Mouse (Mus musculus) neural tube, embryonic 12.5 days (tissue): Measurements from ENCODE around the gene Bnip1. TPM values are rescaled to one million over a fixed set of nuclear protein-coding genes. Genes with fewer than 3 reads are reported as not detected.

Experiments used
- ATAC-seq: fragments of 200-750 bp; cut with Nextera tagmentation; 2 replicates; pipeline ENCODE4 v1.8.0; 2017; ENCODE audit warnings: low read depth, mild to moderate bottlenecking, moderate TSS enrichment, moderate library complexity; ENCODE audit not compliant: low FRiP score
- H3K27ac ChIP-seq: fragments of 300-500 bp; sonication (generic); 2 replicates; pipeline ENCODE4 v1.5.1; 2016
- H3K27me3 ChIP-seq: fragments of 300-500 bp; sonication (generic); replicated peaks from 2 replicates; pipeline ENCODE4 v1.6.1; 2016; ENCODE audit warnings: mild to moderate bottlenecking
- H3K36me3 ChIP-seq: fragments of 300-500 bp; sonication (generic); 2 replicates; pipeline ENCODE4 v1.6.1; 2016; ENCODE audit warnings: mild to moderate bottlenecking
- H3K4me1 ChIP-seq: fragments of 300-500 bp; sonication (generic); 2 replicates; pipeline ENCODE4 v1.6.1; 2016
- H3K4me2 ChIP-seq: fragments of 300-500 bp; sonication (generic); replicated peaks from 2 replicates; pipeline ENCODE4 v1.6.1; 2016; ENCODE audit warnings: mild to moderate bottlenecking
- H3K4me3 ChIP-seq: fragments of 300-500 bp; sonication (generic); 2 replicates; pipeline ENCODE4 v1.5.1; 2016
- H3K9ac ChIP-seq: fragments of 300-500 bp; sonication (generic); 2 replicates; pipeline ENCODE4 v1.6.1; 2016; ENCODE audit warnings: mild to moderate bottlenecking
- H3K9me3 ChIP-seq: fragments of 300-500 bp; sonication (generic); 2 replicates; pipeline ENCODE4 v1.6.1; 2016; ENCODE audit warnings: mild to moderate bottlenecking
- WGBS: fragments of 180-500 bp; shearing (Covaris S2); methylation state at CpG from one replicate; pipeline ENCODE4 v1.1.7; 2016; 5-methylcytosine and 5-hydroxymethylcytosine counted together
- polyA plus RNA-seq: library from polyadenylated mRNA; unstranded; fragments of >200 nt; fragmentation: Nextera tagmentation; extraction: Ambion mirVana; gene quantifications from 2 replicates; pipeline ENCODE4 v1.2.1, GENCODE M21; 2016

Bnip1 gene
- polyA plus RNA-seq, 1 experiment from 2014 or later, result 48.5 TPM

- Histone ChIP-seq H3K9ac (no peak overlapping the region), H3K27ac (no peak overlapping the region), H3K9me3 (no peaks in the 10 kb centered on the region), H3K27me3 (no peaks in the 10 kb centered on the region), H3K4me2 (no peak overlapping the region), H3K36me3 (peaks cover 11% of the 10 kb centered on the region), H3K4me1 (no peaks in the 10 kb centered on the region), H3K4me3 (no peak overlapping the region)
- no peak for ATAC-seq
- WGBS, result 73% methylated on average over 6 of the region's 6 CpGs
Observed at GRCm38 (mm10) chr17:26797379-26798128, 16.7 kb downstream of the Bnip1 start.

DNA sequence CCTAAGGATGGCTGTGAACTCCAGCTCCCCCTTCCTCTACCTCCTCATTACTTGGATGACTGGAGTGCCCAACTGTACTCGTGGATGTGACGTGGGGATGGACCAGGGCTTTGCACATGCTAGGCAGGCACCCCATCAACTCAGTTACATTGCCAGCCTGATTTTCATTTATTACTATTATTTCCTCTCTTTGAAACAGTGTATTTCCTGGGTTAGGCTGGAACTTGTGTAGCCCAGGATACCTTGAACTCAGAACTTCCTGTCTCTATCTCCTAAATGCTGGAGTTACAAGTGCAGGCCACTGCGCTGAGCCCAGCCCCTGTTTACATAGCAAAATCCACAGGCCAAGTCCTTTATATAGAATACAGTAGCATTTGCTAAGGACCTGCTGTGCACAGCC, 22.0 kb downstream of the Bnip1 start:
- H3K27me3 ChIP-seq, result no peaks in the 10 kb centered on the region
- H3K27ac ChIP-seq, result no peak overlapping the region
- H3K9me3 ChIP-seq, result no peaks in the 10 kb centered on the region
- no peak overlapping the region for H3K4me2 ChIP-seq
- no peak for ATAC-seq
- H3K4me1 ChIP-seq, result no peaks in the 10 kb centered on the region
- no peak overlapping the region for H3K9ac ChIP-seq
- H3K4me3 ChIP-seq, result no peak overlapping the region
- WGBS, result 86% methylated on average over 3 of the region's 3 CpGs
- H3K36me3 ChIP-seq, result no peaks in the 10 kb centered on the region

GRCm38 (mm10) chr17:26812607-26813006, 31.7 kb downstream of the Bnip1 start:
- 73% methylated on average over 2 of the region's 2 CpGs for WGBS

DNA sequence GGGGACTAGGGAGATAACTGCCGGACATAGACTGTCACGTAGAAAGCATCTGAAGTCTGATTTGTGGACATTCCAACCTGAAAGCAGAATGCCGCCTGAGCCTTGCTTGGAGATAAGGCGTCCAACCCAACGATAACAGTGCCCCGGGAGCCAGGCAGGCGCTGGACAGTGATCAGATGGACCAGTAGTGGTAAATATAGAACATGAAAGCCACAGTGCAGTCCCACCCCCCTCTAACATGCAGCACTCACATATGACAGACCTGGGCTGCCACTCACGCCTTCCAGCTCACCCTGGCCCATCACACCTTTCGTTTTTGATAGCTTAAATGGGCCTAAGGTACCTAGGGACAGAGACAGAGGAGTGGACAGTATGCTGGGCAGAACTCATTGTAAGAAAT, 32.6 kb downstream of the Bnip1 start:
- no peaks in the 10 kb centered on the region for H3K27me3 ChIP-seq
- H3K9me3 ChIP-seq, result no peaks in the 10 kb centered on the region
- H3K4me2 ChIP-seq, result no peak overlapping the region
- no peak for ATAC-seq
- H3K27ac ChIP-seq, result no peak overlapping the region
- H3K9ac ChIP-seq, result no peak overlapping the region
- no peaks in the 10 kb centered on the region for H3K4me1 ChIP-seq
- WGBS, result 81% methylated on average over 9 of the region's 9 CpGs
- H3K4me3 ChIP-seq, result no peak overlapping the region
- H3K36me3 ChIP-seq, result no peaks in the 10 kb centered on the region

More at GRCm38 (mm10) chr17:26812607-26813006, 31.7 kb downstream of the Bnip1 start:
- no peaks in the 10 kb centered on the region for H3K27me3 ChIP-seq
- no peaks in the 10 kb centered on the region for H3K9me3 ChIP-seq
- no peak for ATAC-seq
- H3K27ac ChIP-seq, result no peak overlapping the region
- no peaks in the 10 kb centered on the region for H3K4me1 ChIP-seq
- H3K4me3 ChIP-seq, result no peak overlapping the region
- H3K4me2 ChIP-seq, result no peak overlapping the region
- no peaks in the 10 kb centered on the region for H3K36me3 ChIP-seq
- no peak overlapping the region for H3K9ac ChIP-seq

- H3K27ac ChIP-seq, result no peak overlapping the region
- WGBS, result 82% methylated on average over 6 of the region's 6 CpGs
- H3K9ac ChIP-seq, result no peak overlapping the region
- H3K27me3 ChIP-seq, result no peaks in the 10 kb centered on the region
- no peaks in the 10 kb centered on the region for H3K36me3 ChIP-seq
- ATAC-seq, result no peak
- H3K4me1 ChIP-seq, result no peaks in the 10 kb centered on the region
- no peak overlapping the region for H3K4me2 ChIP-seq
- no peak overlapping the region for H3K4me3 ChIP-seq
- no peaks in the 10 kb centered on the region for H3K9me3 ChIP-seq
Observed at GRCm38 (mm10) chr17:26816810-26817209, 35.9 kb downstream of the Bnip1 start.

DNA sequence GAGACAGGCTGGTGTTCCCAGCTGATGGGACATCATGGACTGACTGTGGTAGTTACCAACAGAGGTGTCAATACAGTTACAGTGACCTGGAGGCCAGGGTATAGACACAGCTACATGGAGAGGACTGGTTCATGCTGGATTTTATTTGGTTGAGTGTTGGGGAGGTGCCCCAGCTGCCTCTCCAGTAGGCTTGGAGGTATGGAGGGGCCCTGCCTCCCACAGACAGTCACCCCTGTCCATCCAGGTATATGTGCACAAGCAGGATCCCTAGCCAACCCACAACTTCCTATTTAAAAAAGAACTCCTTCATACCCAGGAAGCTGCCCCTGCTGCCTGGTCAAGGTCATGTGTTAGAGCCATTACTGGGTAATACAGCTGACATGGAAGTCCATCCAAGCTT, 36.9 kb downstream of the Bnip1 start:
- H3K4me1 ChIP-seq, result no peaks in the 10 kb centered on the region
- ATAC-seq, result no peak
- H3K9ac ChIP-seq, result no peak overlapping the region
- no peaks in the 10 kb centered on the region for H3K9me3 ChIP-seq
- no peak overlapping the region for H3K4me2 ChIP-seq
- no peaks in the 10 kb centered on the region for H3K27me3 ChIP-seq
- H3K36me3 ChIP-seq, result no peaks in the 10 kb centered on the region
- no peak overlapping the region for H3K4me3 ChIP-seq
- no peak overlapping the region for H3K27ac ChIP-seq

- Histone ChIP-seq H3K4me2 (no peak overlapping the region), H3K4me1 (no peaks in the 10 kb centered on the region), H3K36me3 (no peaks in the 10 kb centered on the region), H3K27ac (no peak overlapping the region), H3K4me3 (no peak overlapping the region), H3K27me3 (no peaks in the 10 kb centered on the region), H3K9ac (no peak overlapping the region), H3K9me3 (no peaks in the 10 kb centered on the region)
- WGBS, result 83% methylated on average over 15 of the region's 17 CpGs
- no peak for ATAC-seq
Observed at GRCm38 (mm10) chr17:26826131-26826530, 45.3 kb downstream of the Bnip1 start.

DNA sequence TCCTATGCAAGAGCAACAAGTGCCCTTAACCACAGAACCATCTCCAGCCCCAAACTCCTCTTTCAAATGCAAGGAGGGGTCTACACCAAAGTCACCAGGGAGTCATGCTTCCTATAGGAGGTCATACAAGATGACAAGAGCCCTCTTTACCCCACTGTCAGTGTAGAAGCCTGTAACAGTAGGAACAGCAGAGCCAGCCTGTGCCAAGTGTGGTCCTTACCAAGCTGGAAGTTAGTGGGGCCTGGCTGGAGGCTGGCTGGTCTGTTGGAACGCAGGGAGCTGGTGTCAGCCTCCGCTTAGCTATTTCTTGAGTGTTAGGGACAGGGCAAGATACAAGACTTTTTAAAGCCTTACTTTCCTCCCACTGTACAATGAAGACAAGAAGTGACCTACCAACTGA, 52.9 kb downstream of the Bnip1 start:
- Histone ChIP-seq H3K4me2 (no peak overlapping the region), H3K4me1 (peaks cover 2% of the 10 kb centered on the region; the same call in 1 of the 2 replicates), H3K4me3 (no peak overlapping the region), H3K36me3 (no peaks in the 10 kb centered on the region), H3K9ac (no peak overlapping the region), H3K27me3 (peaks cover 62% of the 10 kb centered on the region), H3K9me3 (no peaks in the 10 kb centered on the region), H3K27ac (no peak overlapping the region)
- WGBS, result 81% methylated on average over 2 of the region's 2 CpGs
- ATAC-seq, result no peak

DNA sequence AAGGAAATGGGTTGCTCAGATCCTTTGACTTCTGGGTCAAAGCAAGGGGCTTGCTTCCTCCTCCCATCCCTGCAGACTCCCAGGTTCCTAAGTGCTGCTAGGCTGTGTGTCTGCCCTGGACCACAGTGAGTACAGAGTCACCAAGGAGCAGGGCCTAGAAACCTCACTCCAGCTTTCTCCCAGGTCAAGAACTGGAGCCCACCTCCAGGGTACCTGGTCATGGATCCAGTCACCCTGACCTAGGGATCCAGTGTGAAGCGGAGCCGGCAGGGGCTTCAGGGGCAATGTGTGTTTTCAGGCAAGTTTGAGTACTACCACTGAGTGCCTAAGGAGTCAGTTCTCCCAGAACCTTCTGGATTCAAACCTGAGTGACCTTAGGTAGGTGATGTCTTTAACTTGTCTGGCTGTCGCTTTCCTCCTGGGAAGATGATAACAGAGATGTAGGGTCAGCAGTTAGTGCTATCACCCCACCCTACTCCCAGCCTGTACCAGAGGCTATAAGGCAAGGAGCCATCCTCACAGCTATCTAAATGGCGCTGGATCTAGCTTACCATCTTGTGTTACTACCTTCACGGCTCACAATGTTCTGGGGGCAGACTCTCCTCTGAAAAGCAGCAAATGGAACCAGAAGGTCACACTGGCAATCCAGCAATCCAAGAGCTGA, 53.6 kb downstream of the Bnip1 start:
- Histone ChIP-seq H3K4me3 (no peak overlapping the region), H3K27me3 (peaks cover 68% of the 10 kb centered on the region), H3K4me1 (peaks cover 9% of the 10 kb centered on the region; the same call in 1 of the 2 replicates), H3K36me3 (no peaks in the 10 kb centered on the region), H3K4me2 (no peak overlapping the region), H3K9ac (no peak overlapping the region), H3K9me3 (no peaks in the 10 kb centered on the region), H3K27ac (no peak overlapping the region)
- WGBS, result 72% methylated on average over 5 of the region's 5 CpGs
- no peak for ATAC-seq

GRCm38 (mm10) chr17:26834966-26835755, 54.3 kb downstream of the Bnip1 start:
- Histone ChIP-seq H3K4me3 (no peak overlapping the region), H3K9me3 (no peaks in the 10 kb centered on the region), H3K4me1 (peaks cover 10% of the 10 kb centered on the region; the same call in 1 of the 2 replicates), H3K36me3 (no peaks in the 10 kb centered on the region), H3K4me2 (no peak overlapping the region), H3K27me3 (peaks cover 75% of the 10 kb centered on the region), H3K9ac (no peak overlapping the region), H3K27ac (no peak overlapping the region)
- 10% methylated on average over 3 of the region's 9 CpGs for WGBS
- no peak for ATAC-seq

- no peak for ATAC-seq
- Histone ChIP-seq H3K4me1 (peaks cover 10% of the 10 kb centered on the region; the same call in 1 of the 2 replicates), H3K36me3 (no peaks in the 10 kb centered on the region), H3K9me3 (no peaks in the 10 kb centered on the region), H3K9ac (no peak overlapping the region), H3K4me3 (no peak overlapping the region), H3K27me3 (peaks cover 83% of the 10 kb centered on the region), H3K4me2 (no peak overlapping the region), H3K27ac (no peak overlapping the region)
- 4% methylated on average over 8 of the region's 8 CpGs for WGBS
Observed at GRCm38 (mm10) chr17:26835956-26836355, 55.1 kb downstream of the Bnip1 start.

DNA sequence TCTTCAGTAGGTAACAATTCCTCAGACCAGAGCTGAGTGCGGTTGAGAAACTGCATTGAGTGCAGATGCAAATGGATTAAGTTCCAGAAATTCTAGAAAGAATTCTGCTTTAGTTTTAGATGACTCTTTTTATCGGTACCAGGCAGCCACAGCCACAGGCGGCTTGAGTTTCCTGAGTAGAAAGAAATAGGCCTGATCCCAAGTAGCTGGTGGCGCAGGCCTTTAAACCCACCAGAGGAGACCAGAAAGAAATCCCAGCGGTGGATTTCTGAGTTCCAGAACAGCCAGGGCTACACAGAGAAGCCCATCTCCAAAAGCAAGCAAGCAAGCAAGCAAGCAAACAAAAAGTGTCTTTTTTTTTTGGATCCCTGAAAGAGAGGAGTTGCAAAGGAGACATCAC, 55.5 kb downstream of the Bnip1 start:
- Histone ChIP-seq H3K4me3 (no peak overlapping the region), H3K9me3 (no peaks in the 10 kb centered on the region), H3K27ac (no peak overlapping the region), H3K27me3 (peaks cover 88% of the 10 kb centered on the region), H3K4me2 (no peak overlapping the region), H3K36me3 (no peaks in the 10 kb centered on the region), H3K9ac (no peak overlapping the region), H3K4me1 (peaks cover 10% of the 10 kb centered on the region; the same call in 1 of the 2 replicates)
- ATAC-seq, result no peak
- WGBS, result 5% methylated on average over 5 of the region's 5 CpGs
